Mouse (Mus musculus) midbrain, embryonic 10.5 days (tissue): Measurements from ENCODE around the gene Sox10. TPM values are rescaled to one million over a fixed set of nuclear protein-coding genes. Genes with fewer than 3 reads are reported as not detected.

Experiments used
- DNase-seq: peaks from one replicate; pipeline ENCODE4 v3.0.0-alpha.2; 2017; ENCODE audit warnings: low spot score
- H3K27ac ChIP-seq: fragments of 300-500 bp; sonication (generic); replicated peaks from 2 replicates; pipeline ENCODE4 v1.5.1; 2016; ENCODE audit warnings: mild to moderate bottlenecking
- H3K27me3 ChIP-seq: fragments of 300-500 bp; sonication (generic); 2 replicates; pipeline ENCODE4 v1.6.1; 2016; ENCODE audit warnings: low read depth, mild to moderate bottlenecking; ENCODE audit not compliant: poor library complexity, severe bottlenecking
- H3K36me3 ChIP-seq: fragments of 300-500 bp; sonication (generic); 2 replicates; pipeline ENCODE4 v1.6.1; 2016; ENCODE audit warnings: mild to moderate bottlenecking, moderate library complexity
- H3K4me1 ChIP-seq: fragments of 300-500 bp; sonication (generic); 2 replicates; pipeline ENCODE4 v1.6.1; 2016
- H3K4me3 ChIP-seq: fragments of 300-500 bp; sonication (generic); 2 replicates; pipeline ENCODE4 v1.5.1; 2016; ENCODE audit warnings: mild to moderate bottlenecking, moderate library complexity
- H3K9me3 ChIP-seq: fragments of 300-500 bp; sonication (generic); replicated peaks from 2 replicates; pipeline ENCODE4 v1.6.1; 2016; ENCODE audit warnings: mild to moderate bottlenecking
- WGBS: fragments of 180-500 bp; shearing (Covaris S2); methylation state at CpG from one replicate; pipeline ENCODE4 v1.1.7; 2016; 5-methylcytosine and 5-hydroxymethylcytosine counted together
- polyA plus RNA-seq: library from polyadenylated mRNA; unstranded; fragments of >200 nt; fragmentation: Nextera tagmentation; extraction: Ambion mirVana; gene quantifications from 2 replicates; pipeline ENCODE4 v1.2.1, GENCODE M21; 2016

The Sox10 gene
- polyA plus RNA-seq, 1 experiment from 2014 or later: 2.5 TPM

DNA sequence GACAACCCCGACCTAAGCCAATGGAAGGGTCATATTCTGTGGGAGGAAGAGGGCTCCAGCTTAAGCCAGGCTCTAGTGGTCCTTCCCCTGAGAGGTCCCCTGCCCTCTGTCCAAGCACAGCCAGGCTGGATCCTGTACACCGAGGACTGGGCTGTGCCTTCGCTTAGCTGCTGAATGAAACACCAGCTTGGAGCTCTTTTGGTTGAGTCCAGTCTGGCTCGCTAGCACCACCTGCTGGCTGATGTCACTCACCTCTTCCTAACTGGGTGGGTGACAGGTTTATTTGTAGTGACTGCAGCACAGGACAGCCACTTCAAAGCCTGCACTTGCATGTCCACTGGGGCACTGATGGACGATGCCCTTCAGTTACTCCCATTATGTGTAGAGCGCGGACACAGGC, 16.5 kb downstream of the Sox10 start:
- Histone ChIP-seq H3K4me1 (peaks cover 22% of the 10 kb centered on the region), H3K36me3 (peaks cover 97% of the 10 kb centered on the region)
- 54% methylated on average over 7 of the region's 7 CpGs for WGBS

DNA sequence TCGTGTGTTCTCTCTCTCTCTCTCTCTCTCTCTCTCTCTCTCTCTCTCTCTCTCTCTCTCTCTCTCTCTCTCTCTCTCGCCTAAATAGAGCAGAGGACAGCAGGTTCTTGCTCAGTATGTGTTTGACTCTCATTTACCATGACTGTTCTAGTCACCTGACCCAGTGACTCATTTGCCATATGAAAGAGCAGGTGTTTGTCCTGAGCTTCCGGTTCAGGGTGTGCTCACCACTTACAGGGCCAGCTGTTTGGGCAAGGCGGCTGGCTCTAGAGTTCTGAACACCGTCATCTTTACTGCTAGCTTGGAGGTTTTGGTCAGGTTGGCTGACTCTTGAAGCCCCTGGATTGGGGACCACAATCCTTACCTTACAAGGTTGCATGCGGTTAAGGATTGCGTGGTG, 19.5 kb downstream of the Sox10 start:
- Histone ChIP-seq H3K4me3 (no peak overlapping the region), H3K9me3 (no peaks in the 10 kb centered on the region), H3K27me3 (0 out of 2 replicates have a peak, but pooled peaks cover under 1% of the 10 kb centered on the region), H3K27ac (no peak overlapping the region), H3K4me1 (peaks cover 17% of the 10 kb centered on the region), H3K36me3 (peaks cover 71% of the 10 kb centered on the region)
- WGBS: 92% methylated on average over 7 of the region's 7 CpGs
- no peak for DNase-seq

More for the DNA sequence above, 16.5 kb downstream of the Sox10 start:
- Histone ChIP-seq H3K27me3 (no peaks in the 10 kb centered on the region), H3K27ac (no peak overlapping the region), H3K9me3 (no peaks in the 10 kb centered on the region), H3K4me3 (no peak overlapping the region)
- DNase-seq: peak; percentile 85

DNA sequence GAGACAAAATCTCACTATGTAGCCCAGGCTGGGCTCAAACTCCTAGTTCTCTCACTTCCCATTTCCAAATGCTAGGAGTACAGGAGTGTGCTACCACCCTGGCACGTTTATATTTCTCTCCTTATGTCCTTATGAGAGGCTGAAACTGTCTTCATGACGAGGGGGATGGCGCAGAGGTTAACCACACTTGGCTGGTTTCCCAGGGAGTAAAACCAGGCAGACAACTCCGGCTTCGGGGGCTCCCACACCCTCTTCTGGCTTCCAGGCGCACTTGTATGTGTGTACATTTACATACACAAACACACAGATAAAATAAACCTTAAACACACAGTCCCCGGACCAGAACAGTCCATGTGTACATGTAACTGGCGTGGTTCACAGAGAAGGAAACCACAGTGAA, 21.0 kb downstream of the Sox10 start:
- Histone ChIP-seq H3K36me3 (peaks cover 58% of the 10 kb centered on the region), H3K9me3 (no peaks in the 10 kb centered on the region), H3K4me1 (peaks cover 23% of the 10 kb centered on the region), H3K27ac (no peak overlapping the region), H3K4me3 (no peak overlapping the region), H3K27me3 (peaks cover 8% of the 10 kb centered on the region; the same call in 1 of the 2 replicates)
- 93% methylated on average over 8 of the region's 8 CpGs for WGBS
- no peak for DNase-seq

DNA sequence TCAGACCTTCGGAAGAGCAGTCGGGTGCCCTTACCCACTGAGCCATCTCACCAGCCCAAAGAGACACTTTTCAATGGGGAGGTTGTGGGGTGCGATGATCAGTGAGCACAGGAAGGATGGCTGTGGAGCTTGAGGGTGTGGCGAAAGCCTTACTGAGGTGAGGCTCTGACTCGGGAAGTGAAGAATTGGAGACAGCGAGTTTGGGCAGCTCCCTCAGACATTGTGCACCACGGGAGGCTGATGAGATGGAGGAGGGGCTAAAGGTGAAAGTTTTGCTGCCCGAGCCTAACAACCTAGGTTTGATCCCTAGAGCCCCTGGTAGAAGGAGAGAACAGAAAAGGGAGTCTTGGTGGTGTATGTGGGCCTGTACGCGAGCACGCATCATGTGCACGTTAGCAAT, 21.7 kb downstream of the Sox10 start:
- H3K36me3 ChIP-seq: peaks cover 51% of the 10 kb centered on the region
- 90% methylated on average over 12 of the region's 12 CpGs for WGBS

DNA sequence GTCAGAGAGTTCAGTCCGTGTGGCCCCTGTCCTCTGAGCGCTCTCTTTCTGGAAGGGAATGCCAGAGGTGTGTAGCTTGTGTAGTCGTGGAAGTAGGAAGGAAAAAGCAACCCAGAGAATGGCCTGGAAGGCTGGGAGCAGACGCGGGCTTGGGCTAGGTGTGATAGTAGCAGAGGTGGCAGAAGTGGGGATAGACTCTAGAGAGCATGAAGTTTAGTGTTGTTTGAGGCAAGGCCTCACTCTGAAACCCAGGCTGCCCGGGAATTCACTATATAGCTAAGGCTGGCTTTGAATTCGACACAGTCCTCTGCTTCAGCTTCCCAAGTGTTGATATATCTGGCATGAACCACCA, 23.5 kb downstream of the Sox10 start:
- under 1% methylated on average over 7 of the region's 7 CpGs for WGBS
- DNase-seq: no peak
- Histone ChIP-seq H3K36me3 (peaks cover 33% of the 10 kb centered on the region), H3K9me3 (no peaks in the 10 kb centered on the region), H3K4me3 (peak overlapping the region; percentile 90), H3K27ac (peak overlapping the region; percentile 87), H3K4me1 (peaks cover 23% of the 10 kb centered on the region), H3K27me3 (peaks cover 8% of the 10 kb centered on the region; the same call in 1 of the 2 replicates)

More for the DNA sequence above, 21.7 kb downstream of the Sox10 start:
- peaks cover 8% of the 10 kb centered on the region; the same call in 1 of the 2 replicates for H3K27me3 ChIP-seq
- H3K4me3 ChIP-seq: no peak overlapping the region
- no peak overlapping the region for H3K27ac ChIP-seq
- H3K9me3 ChIP-seq: no peaks in the 10 kb centered on the region
- H3K4me1 ChIP-seq: peaks cover 23% of the 10 kb centered on the region
- no peak for DNase-seq

DNA sequence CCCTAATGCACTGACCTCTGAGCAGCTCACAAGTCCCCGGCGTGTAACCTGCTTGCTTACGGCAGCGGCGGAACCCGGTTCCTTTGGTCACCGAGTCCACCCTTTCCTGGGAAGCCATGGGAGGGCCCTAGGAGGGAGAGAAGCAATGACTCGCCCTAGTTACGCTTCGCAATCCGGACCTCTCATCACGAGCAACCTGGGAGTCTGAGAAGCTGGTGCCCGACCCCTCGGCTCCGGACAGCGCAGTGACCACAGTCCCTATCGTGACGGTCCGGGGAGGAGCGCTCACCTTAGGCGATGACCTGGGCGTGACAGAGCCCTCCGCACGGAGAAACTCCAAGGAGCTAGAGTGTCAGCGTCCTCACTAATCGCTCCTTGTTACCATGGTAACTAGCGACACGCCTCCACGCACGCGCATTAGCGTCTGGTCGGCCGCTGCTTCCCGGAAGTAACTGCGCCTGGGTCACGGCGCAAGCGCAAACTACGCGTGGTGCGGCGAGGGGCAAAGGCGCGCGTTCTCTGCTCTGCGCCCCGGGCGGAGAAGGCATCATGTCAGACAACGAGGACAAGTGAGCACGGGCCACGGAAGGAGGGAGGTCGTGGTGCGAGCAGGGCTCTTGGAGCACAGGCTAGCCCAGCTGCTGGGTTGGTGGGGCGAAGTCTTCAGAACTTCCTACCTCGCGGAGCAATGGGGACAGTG, 24.0 kb downstream of the Sox10 start, which contains the start of the genes Polr2f and 1700088E04Rik:
Polr2f (plus strand) TSS at position 144 of the 700 bp plus-strand sequence.
1700088E04Rik (minus strand) TSS at position 388 of the 700 bp plus-strand sequence.
- WGBS: under 1% methylated on average over 57 of the region's 57 CpGs

DNA sequence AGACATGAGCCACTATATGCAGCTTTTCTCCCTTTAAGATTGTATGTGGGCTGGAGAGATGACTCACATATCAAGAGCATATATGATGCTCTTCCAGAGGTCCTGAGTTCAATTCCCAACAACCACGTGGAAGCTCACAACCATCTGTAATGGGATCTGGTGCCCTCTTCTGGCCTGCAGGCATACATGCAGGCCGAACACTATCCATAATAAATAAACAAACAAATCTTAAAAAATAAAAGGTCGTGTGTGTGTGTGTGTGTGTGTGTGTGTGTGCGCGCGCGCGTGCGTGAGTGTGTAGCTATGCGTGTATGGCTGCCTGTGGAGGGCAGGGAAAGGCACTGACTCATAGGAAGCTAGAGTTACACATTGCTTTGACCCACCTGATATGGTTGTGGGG, 25.4 kb downstream of the Sox10 start:
- H3K9me3 ChIP-seq: no peaks in the 10 kb centered on the region
- 57% methylated on average over 10 of the region's 10 CpGs for WGBS

More for the DNA sequence above, 24.0 kb downstream of the Sox10 start, which contains the start of the genes Polr2f and 1700088E04Rik:
- Histone ChIP-seq H3K27me3 (peaks cover 8% of the 10 kb centered on the region; the same call in 1 of the 2 replicates), H3K9me3 (no peaks in the 10 kb centered on the region), H3K36me3 (peaks cover 28% of the 10 kb centered on the region), H3K4me1 (peaks cover 23% of the 10 kb centered on the region), H3K4me3 (peak within 1 kb of the TSS; percentile 90), H3K27ac (peak within 1 kb of the TSS; percentile 87)
- peak; percentile 96 for DNase-seq

DNA sequence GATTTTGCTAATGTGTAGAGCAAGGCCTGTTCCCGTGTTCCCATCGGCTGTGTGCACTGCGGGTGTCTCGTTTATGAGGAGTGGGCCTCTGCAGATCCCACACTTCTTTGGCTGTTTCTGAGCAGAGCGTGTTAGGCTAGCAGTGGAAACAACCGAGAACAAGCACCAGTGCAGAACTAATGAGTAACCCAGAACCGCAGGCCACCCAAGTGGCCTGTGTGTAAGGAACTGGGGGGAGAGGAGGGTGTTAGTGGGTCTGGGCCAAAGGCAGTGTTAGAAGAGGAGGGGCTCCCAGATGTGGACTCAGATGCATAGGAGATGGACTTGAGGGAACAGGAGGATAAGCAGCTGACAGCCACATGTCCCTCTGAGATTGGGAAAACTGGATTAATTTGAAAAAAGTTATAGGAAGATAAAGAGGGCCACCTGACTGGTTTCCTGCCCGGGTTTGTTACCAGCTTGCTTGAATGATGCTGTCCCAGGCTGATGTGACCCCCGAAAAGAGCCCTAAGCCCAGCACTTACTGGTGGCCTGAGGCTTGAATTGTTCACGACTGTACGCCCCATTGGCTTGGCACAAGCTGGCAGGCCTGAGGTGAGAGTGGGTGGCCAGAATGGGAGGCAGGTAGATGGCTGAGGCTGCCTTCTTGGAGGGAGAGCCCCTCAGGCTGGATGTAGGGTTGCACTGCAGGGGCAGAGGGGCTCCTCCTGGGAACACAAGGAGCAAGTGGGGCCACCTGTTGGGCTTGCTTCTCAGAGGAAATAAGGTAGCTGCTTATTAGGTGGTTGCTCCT, 29.1 kb downstream of the Sox10 start:
- Histone ChIP-seq H3K27ac (no peak overlapping the region), H3K9me3 (no peaks in the 10 kb centered on the region), H3K36me3 (peaks cover 29% of the 10 kb centered on the region), H3K27me3 (peaks cover 8% of the 10 kb centered on the region; the same call in 1 of the 2 replicates), H3K4me3 (no peak overlapping the region), H3K4me1 (peaks cover 9% of the 10 kb centered on the region)
- 80% methylated on average over 11 of the region's 11 CpGs for WGBS
- no peak for DNase-seq

More for the DNA sequence above, 25.4 kb downstream of the Sox10 start:
- Histone ChIP-seq H3K36me3 (peaks cover 14% of the 10 kb centered on the region), H3K27me3 (peaks cover 8% of the 10 kb centered on the region; the same call in 1 of the 2 replicates), H3K4me3 (no peak overlapping the region), H3K27ac (no peak overlapping the region), H3K4me1 (peaks cover 23% of the 10 kb centered on the region)
- DNase-seq: no peak

DNA sequence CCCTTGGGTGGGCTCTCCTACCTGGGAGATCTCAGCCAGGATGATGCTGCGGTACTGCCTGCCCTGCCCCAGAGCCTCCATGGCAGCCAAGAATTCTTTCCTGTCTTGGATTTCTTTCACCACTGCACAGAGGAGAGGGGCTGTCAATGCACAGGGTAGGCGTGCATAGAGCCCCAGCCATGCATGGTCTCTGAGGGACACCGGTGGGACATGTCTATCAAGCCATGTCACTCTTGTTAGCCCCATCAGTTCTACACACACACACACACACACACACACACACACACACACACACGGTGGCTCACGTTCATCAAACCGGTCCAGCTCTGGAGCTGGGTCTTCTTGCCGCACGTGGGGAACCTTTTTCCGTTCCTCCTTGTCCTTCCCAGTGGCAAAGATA, 29.7 kb downstream of the Sox10 start:
- peaks cover 6% of the 10 kb centered on the region; the same call in 1 of the 2 replicates for H3K27me3 ChIP-seq
- no peak overlapping the region for H3K4me3 ChIP-seq
- 80% methylated on average over 9 of the region's 9 CpGs for WGBS
- peaks cover 4% of the 10 kb centered on the region for H3K4me1 ChIP-seq
- no peak for DNase-seq
- no peaks in the 10 kb centered on the region for H3K9me3 ChIP-seq
- H3K27ac ChIP-seq: no peak overlapping the region
- peaks cover 35% of the 10 kb centered on the region for H3K36me3 ChIP-seq

DNA sequence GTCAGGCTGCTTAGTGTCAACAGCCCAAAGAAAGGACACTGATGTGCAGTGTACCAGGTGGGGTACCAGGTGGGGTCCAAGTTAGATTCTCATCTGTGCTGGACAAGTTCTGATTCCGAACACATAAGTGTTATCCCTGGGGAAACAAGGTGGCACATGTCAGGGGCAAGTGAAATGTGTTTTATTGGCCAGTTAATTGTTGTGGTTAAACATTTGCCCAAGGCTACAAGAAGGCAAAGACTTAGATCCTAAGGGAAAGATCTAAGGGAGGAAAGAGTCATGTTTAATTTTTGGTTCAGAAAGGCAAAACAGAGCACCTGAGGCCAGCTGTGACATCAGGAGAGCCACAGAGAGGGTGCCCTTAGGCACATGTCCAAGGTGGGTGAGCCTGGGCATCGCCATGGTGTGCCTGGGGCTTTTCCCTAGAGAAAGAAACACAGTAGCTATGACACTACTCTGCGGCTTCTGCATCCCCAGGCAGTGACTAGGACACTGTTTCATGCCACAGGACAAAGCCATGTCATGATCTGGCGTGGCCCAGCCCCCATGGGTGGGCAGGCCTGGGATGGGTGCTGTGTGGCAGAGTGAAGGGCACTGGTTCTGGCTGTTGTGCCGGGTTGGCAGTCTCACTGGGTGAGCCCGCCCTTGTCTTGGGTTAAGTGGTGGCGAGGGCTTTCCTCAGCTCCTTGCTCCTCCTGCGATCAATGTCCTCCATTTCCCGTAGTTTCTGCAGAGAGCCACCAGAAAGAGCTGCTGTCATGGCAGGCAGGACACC, 30.4 kb downstream of the Sox10 start:
- Histone ChIP-seq H3K9me3 (no peaks in the 10 kb centered on the region), H3K4me3 (no peak overlapping the region), H3K27ac (no peak overlapping the region), H3K27me3 (no peaks in the 10 kb centered on the region), H3K36me3 (peaks cover 42% of the 10 kb centered on the region), H3K4me1 (no peaks in the 10 kb centered on the region)
- no peak for DNase-seq
- WGBS: 81% methylated on average over 9 of the region's 9 CpGs

DNA sequence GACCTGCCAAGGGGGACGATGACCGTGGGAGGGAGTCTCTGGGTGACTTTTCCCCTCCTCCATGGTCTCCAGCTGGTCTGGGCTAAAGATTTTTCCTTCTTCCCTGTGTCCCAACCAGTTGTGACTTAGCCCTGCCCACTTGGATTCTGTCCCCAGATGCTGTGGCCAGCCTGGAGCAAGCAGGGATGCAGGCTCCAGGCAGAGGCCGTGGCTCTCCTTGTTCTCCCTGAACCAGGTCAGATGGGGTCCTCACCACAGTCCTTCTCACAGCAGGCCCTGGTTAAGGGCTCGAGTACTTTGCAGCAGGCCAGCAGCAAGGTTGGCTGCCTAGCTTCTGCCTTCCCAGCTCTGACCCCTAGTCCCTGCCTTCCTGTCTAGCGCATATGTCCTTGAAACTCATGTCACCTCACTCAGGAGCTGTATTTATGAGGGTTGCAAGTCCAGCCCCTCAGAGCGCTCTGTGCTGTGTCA, 31.8 kb downstream of the Sox10 start:
- Histone ChIP-seq H3K36me3 (peaks cover 52% of the 10 kb centered on the region), H3K4me1 (no peaks in the 10 kb centered on the region), H3K27ac (no peak overlapping the region), H3K9me3 (no peaks in the 10 kb centered on the region), H3K4me3 (no peak overlapping the region), H3K27me3 (no peaks in the 10 kb centered on the region)
- WGBS: 88% methylated on average over 6 of the region's 6 CpGs
- no peak for DNase-seq

DNA sequence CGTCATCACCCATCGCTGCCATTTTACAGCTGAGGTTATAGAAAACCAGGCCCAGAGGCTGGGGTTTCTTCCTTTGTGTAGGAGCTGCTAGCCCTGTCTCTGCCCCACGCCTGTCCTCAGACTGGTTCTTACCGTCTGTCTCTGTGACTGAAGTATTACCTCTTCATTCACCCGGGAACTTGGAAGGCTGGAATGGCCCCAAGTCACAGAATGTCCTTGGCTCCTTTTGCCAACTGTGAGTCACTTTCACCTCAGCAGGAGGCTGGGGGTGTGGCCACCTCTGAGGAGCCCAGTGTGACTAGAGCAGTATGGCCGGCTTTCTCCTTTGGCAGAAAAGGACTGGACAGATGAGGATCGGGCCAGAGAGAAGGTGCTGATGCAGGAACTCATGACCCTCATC, 33.6 kb downstream of the Sox10 start:
- no peak for DNase-seq
- peaks cover 70% of the 10 kb centered on the region for H3K36me3 ChIP-seq

More for the DNA sequence above, 33.6 kb downstream of the Sox10 start:
- no peaks in the 10 kb centered on the region for H3K9me3 ChIP-seq
- H3K27ac ChIP-seq: no peak overlapping the region
- WGBS: 76% methylated on average over 7 of the region's 7 CpGs
- no peak overlapping the region for H3K4me3 ChIP-seq
- H3K27me3 ChIP-seq: no peaks in the 10 kb centered on the region
- H3K4me1 ChIP-seq: no peaks in the 10 kb centered on the region
